Mouse (Mus musculus) ES-CJ7 (cell line): ENCODE results near the gene Cbx1.
"Not testable (repeated sequence)": the region's sequence is repeated elsewhere in the genome, so short reads cannot be mapped to it uniquely, and the experiment has no call there.

Experiments used
- DNase-seq: peaks from one replicate; pipeline ENCODE4 v3.0.0; 2011; ENCODE audit warnings: low read depth, low spot score

The Cbx1 gene

GRCm38 (mm10) chr11:96837298-96837697 is 48.4 kb downstream of the Cbx1 start:
- no peak for DNase-seq

DNA sequence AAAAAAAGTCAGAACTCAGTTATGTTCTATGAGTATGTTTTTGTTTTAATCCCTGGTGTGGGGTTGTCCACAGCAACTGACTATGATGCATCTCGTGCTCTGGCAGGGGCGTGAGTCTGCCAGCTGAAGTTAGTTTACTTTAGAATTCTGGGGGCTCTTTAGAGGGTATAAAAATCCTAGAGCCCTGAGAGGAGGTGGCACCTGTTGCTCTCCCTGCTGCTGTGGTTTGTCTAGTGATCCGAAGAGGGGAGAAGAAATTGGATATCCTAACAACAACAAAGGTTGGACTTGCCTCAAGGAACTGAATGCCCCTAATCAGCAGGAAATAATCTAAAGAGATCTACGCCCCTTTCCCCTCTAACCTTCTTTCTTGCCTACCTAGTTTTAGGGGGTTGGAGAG is 49.4 kb downstream of the Cbx1 start:
- no peak for DNase-seq

DNA sequence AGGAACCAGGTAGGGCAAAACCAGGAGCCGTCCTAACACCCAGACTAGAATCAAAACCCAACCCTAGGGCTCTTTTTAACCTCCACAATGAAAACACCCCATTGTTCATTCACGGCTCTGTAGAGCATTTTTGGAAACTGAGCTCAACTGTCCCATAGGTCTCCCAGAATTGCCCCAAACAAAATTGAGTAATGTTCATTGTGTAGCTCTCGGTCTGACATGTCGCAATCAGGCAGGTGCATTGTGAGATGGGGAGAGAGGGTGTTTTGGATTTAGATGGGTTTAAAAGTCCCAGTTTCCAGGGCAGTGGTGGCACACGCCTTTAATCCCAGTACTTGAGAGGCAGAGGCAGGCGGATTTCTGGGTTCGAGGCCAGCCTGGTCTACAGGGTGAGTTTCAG is 50.5 kb downstream of the Cbx1 start:
- no peak for DNase-seq

GRCm38 (mm10) chr11:96839877-96840276 is 51.0 kb downstream of the Cbx1 start:
- no peak for DNase-seq

DNA sequence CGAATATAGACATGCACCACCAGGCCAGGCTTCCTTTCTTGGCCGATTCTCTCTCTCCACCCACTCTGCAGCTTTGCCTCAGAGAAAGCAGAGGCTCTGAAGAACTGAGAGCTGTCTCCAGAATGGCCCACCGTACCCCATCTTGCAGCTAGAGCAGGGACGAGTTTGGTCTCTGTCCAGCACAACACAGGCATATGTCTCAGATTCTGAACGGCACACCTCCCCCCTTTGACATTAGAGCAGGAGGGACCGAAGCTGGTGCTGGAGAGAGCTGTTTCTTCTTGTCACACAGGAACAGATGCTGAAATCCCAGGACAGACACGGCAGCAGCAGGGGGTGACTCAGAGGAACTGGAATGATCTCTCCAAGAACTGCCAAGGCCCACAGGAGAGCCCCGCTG is 51.4 kb downstream of the Cbx1 start:
- no peak for DNase-seq

DNA sequence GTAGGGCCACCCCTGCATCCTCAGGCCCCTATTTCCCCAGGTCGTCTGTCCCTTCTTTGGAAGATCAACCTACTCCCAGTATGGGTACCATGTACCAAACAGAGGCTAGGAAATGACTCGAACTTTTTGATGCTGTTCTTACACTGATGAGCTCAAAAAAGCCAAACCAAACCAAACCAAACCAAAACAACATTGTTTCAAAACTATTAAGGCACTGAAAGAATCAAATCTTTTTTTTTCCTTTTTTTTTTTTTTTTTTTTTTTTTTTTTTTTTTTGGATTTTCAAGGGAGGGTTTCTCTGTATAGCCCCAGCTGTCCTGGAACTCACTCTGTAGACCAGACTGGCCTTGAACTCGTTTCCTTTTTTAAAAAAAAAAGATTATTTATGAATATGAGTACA is 54.7 kb downstream of the Cbx1 start:
- no peak for DNase-seq

- peak; percentile 57 for DNase-seq
Observed at GRCm38 (mm10) chr11:96847240-96847639, 58.3 kb downstream of the Cbx1 start.

DNA sequence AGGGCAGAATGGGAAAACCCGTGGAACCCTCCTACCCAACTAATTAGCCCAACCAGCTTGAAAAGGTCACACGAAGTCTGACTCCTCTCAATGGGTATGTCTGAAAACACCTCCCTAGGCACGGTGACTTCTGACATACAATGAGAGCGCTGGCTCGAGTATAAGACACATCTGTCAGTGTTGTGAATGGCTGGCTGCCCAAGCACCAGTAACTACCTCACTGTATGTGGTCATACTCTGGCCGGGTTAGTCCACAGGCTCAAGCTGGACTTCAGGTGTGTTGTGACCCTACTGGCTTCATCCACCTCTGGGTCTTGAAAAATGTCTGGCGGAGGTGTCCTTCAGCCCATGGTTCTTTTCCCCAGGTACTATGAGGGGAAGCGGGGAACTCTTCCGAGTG is 59.8 kb downstream of the Cbx1 start:
- no peak for DNase-seq

- DNase-seq, result not testable (repeated sequence)
Observed at GRCm38 (mm10) chr11:96849145-96849544, 60.2 kb downstream of the Cbx1 start.

- no peak for DNase-seq
Observed at GRCm38 (mm10) chr11:96849681-96850467, 60.9 kb downstream of the Cbx1 start, which contains the start of gene Copz2. Gene Copz2, plus strand, starts transcription at chr11:96849870.

DNA sequence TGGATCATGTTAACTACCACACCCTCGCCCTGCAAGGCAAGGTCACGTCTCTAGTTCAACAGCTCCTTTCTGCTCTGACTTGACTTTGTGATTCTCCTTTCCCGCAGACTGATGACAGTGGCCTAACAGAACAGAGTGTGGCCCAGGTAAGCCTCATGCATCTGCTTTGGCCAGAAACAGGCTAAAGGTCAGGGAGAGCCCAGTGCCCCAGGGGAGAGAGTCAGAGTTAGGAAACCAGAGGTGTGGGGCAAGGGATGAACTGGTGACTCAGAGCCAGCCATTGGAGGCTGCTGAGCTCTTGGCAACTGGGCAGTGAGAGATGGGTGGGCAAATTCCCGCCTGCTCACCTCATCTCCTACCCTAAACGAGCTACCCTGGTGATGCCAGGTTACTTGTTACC is 68.5 kb downstream of the Cbx1 start:
- DNase-seq, result no peak
